Mouse (Mus musculus) embryonic facial prominence, embryonic 12.5 days (tissue): ENCODE measurements at regions not wholly inside any gene's neighbourhood (a gene's known extent, or its start where the extent isn't known, plus 50 kb on each side); places are given as distances from the start of the nearest gene placed in this dataset.

Experiments used
- ATAC-seq: fragments of 200-750 bp; cut with Nextera tagmentation; 2 replicates; pipeline ENCODE4 v1.8.0; 2017; ENCODE audit not compliant: insufficient number of reproducible peaks, insufficient read depth, low FRiP score, low TSS enrichment
- H3K27ac ChIP-seq: fragments of 300-500 bp; sonication (generic); 2 replicates; pipeline ENCODE4 v1.5.1; 2016; ENCODE audit warnings: mild to moderate bottlenecking
- H3K27me3 ChIP-seq: fragments of 300-500 bp; sonication (generic); 2 replicates; pipeline ENCODE4 v1.6.1; 2016; ENCODE audit warnings: mild to moderate bottlenecking, moderate library complexity
- H3K36me3 ChIP-seq: fragments of 300-500 bp; sonication (generic); 2 replicates; pipeline ENCODE4 v1.6.1; 2016; ENCODE audit warnings: mild to moderate bottlenecking
- H3K4me1 ChIP-seq: fragments of 300-500 bp; sonication (generic); 2 replicates; pipeline ENCODE4 v1.6.1; 2016
- H3K4me2 ChIP-seq: fragments of 300-500 bp; sonication (generic); replicated peaks from 2 replicates; pipeline ENCODE4 v1.6.1; 2016; ENCODE audit warnings: mild to moderate bottlenecking, moderate library complexity
- H3K4me3 ChIP-seq: fragments of 300-500 bp; sonication (generic); 2 replicates; pipeline ENCODE4 v1.5.1; 2016; ENCODE audit warnings: mild to moderate bottlenecking
- H3K9ac ChIP-seq: fragments of 300-500 bp; sonication (generic); 2 replicates; pipeline ENCODE4 v1.6.1; 2016; ENCODE audit warnings: mild to moderate bottlenecking, moderate library complexity
- H3K9me3 ChIP-seq: fragments of 300-500 bp; sonication (generic); 2 replicates; pipeline ENCODE4 v1.6.1; 2016; ENCODE audit warnings: mild to moderate bottlenecking, moderate library complexity
- WGBS: fragments of 180-500 bp; shearing (Covaris S2); methylation state at CpG from one replicate; pipeline ENCODE4 v1.1.7; 2016; 5-methylcytosine and 5-hydroxymethylcytosine counted together

- H3K4me3 ChIP-seq: no peak overlapping the region
- H3K36me3 ChIP-seq: no peaks in the 10 kb centered on the region
- H3K27ac ChIP-seq: no peak overlapping the region
- no peak for ATAC-seq
- no peaks in the 10 kb centered on the region for H3K27me3 ChIP-seq
- no peaks in the 10 kb centered on the region for H3K9me3 ChIP-seq
- H3K4me1 ChIP-seq: 0 out of 2 replicates have a peak, but pooled peaks cover 4% of the 10 kb centered on the region
- H3K9ac ChIP-seq: no peak overlapping the region
- no peak overlapping the region for H3K4me2 ChIP-seq
- 41% methylated on average over 10 of the region's 10 CpGs for WGBS
Observed at GRCm38 (mm10) chr2:101295678-101296368, 328.7 kb upstream of the Rag2 start.

GRCm38 (mm10) chr2:101296369-101296682, 328.2 kb upstream of the Rag2 start:
- Histone ChIP-seq H3K27ac (no peak overlapping the region), H3K4me2 (no peak overlapping the region), H3K27me3 (no peaks in the 10 kb centered on the region), H3K4me1 (0 out of 2 replicates have a peak, but pooled peaks cover 4% of the 10 kb centered on the region), H3K9ac (no peak overlapping the region), H3K9me3 (no peaks in the 10 kb centered on the region), H3K36me3 (no peaks in the 10 kb centered on the region), H3K4me3 (no peak overlapping the region)
- 44% methylated on average over 3 of the region's 3 CpGs for WGBS
- no peak for ATAC-seq

- 0 out of 2 replicates have a peak, but pooled peaks cover 4% of the 10 kb centered on the region for H3K4me1 ChIP-seq
- ATAC-seq: no peak
- no peaks in the 10 kb centered on the region for H3K27me3 ChIP-seq
- H3K36me3 ChIP-seq: no peaks in the 10 kb centered on the region
- H3K27ac ChIP-seq: no peak overlapping the region
- H3K9ac ChIP-seq: no peak overlapping the region
- no peak overlapping the region for H3K4me2 ChIP-seq
- no peaks in the 10 kb centered on the region for H3K9me3 ChIP-seq
- H3K4me3 ChIP-seq: no peak overlapping the region
Observed at GRCm38 (mm10) chr2:101296778-101297177, 327.7 kb upstream of the Rag2 start.

- Histone ChIP-seq H3K4me3 (no peak overlapping the region), H3K27me3 (no peaks in the 10 kb centered on the region), H3K4me2 (no peak overlapping the region), H3K4me1 (0 out of 2 replicates have a peak, but pooled peaks cover 4% of the 10 kb centered on the region), H3K9ac (no peak overlapping the region), H3K27ac (no peak overlapping the region), H3K9me3 (no peaks in the 10 kb centered on the region), H3K36me3 (no peaks in the 10 kb centered on the region)
- WGBS: 93% methylated on average over 2 of the region's 2 CpGs
- ATAC-seq: no peak
Observed at GRCm38 (mm10) chr2:101299126-101299525, 325.4 kb upstream of the Rag2 start.

- H3K9ac ChIP-seq: no peak overlapping the region
- H3K4me2 ChIP-seq: no peak overlapping the region
- no peak for ATAC-seq
- H3K9me3 ChIP-seq: no peaks in the 10 kb centered on the region
- no peak overlapping the region for H3K27ac ChIP-seq
- no peaks in the 10 kb centered on the region for H3K36me3 ChIP-seq
- no peaks in the 10 kb centered on the region for H3K27me3 ChIP-seq
- H3K4me1 ChIP-seq: 0 out of 2 replicates have a peak, but pooled peaks cover 4% of the 10 kb centered on the region
- no peak overlapping the region for H3K4me3 ChIP-seq
Observed at GRCm38 (mm10) chr2:101300106-101300505, 324.4 kb upstream of the Rag2 start.

GRCm38 (mm10) chr2:101321286-101321914, 303.1 kb upstream of the Rag2 start:
- no peak overlapping the region for H3K9ac ChIP-seq
- H3K36me3 ChIP-seq: no peaks in the 10 kb centered on the region
- H3K4me1 ChIP-seq: no peaks in the 10 kb centered on the region
- no peak overlapping the region for H3K4me2 ChIP-seq
- H3K4me3 ChIP-seq: no peak overlapping the region
- no peak overlapping the region for H3K27ac ChIP-seq
- ATAC-seq: no peak
- H3K27me3 ChIP-seq: no peaks in the 10 kb centered on the region
- no peaks in the 10 kb centered on the region for H3K9me3 ChIP-seq
- WGBS: 81% methylated on average over 3 of the region's 3 CpGs

GRCm38 (mm10) chr2:101356709-101357108, 267.8 kb upstream of the Rag2 start:
- WGBS: 49% methylated on average over 1 of the region's 1 CpGs
- no peak for ATAC-seq
- Histone ChIP-seq H3K9me3 (no peaks in the 10 kb centered on the region), H3K4me1 (no peaks in the 10 kb centered on the region), H3K27ac (no peak overlapping the region), H3K9ac (no peak overlapping the region), H3K4me3 (no peak overlapping the region), H3K27me3 (no peaks in the 10 kb centered on the region), H3K4me2 (no peak overlapping the region), H3K36me3 (no peaks in the 10 kb centered on the region)

GRCm38 (mm10) chr2:101364256-101364655, 260.3 kb upstream of the Rag2 start:
- Histone ChIP-seq H3K4me1 (no peaks in the 10 kb centered on the region), H3K9ac (no peak overlapping the region), H3K27me3 (no peaks in the 10 kb centered on the region), H3K27ac (no peak overlapping the region), H3K36me3 (no peaks in the 10 kb centered on the region), H3K9me3 (no peaks in the 10 kb centered on the region), H3K4me2 (no peak overlapping the region), H3K4me3 (no peak overlapping the region)
- no peak for ATAC-seq
- 36% methylated on average over 3 of the region's 3 CpGs for WGBS

GRCm38 (mm10) chr2:101368278-101368677, 256.2 kb upstream of the Rag2 start:
- H3K9me3 ChIP-seq: no peaks in the 10 kb centered on the region
- 75% methylated on average over 4 of the region's 4 CpGs for WGBS
- no peak for ATAC-seq
- no peak overlapping the region for H3K27ac ChIP-seq
- H3K4me2 ChIP-seq: no peak overlapping the region
- H3K36me3 ChIP-seq: no peaks in the 10 kb centered on the region
- no peaks in the 10 kb centered on the region for H3K4me1 ChIP-seq
- H3K4me3 ChIP-seq: no peak overlapping the region
- H3K27me3 ChIP-seq: no peaks in the 10 kb centered on the region
- H3K9ac ChIP-seq: no peak overlapping the region

- no peak overlapping the region for H3K9ac ChIP-seq
- H3K4me3 ChIP-seq: no peak overlapping the region
- no peak for ATAC-seq
- H3K4me1 ChIP-seq: no peaks in the 10 kb centered on the region
- no peak overlapping the region for H3K27ac ChIP-seq
- no peaks in the 10 kb centered on the region for H3K27me3 ChIP-seq
- H3K4me2 ChIP-seq: no peak overlapping the region
- WGBS: 85% methylated on average over 6 of the region's 6 CpGs
- no peaks in the 10 kb centered on the region for H3K9me3 ChIP-seq
- no peaks in the 10 kb centered on the region for H3K36me3 ChIP-seq
Observed at GRCm38 (mm10) chr2:101370991-101371736, 253.4 kb upstream of the Rag2 start.

GRCm38 (mm10) chr2:101371834-101372493, 252.6 kb upstream of the Rag2 start:
- 82% methylated on average over 7 of the region's 7 CpGs for WGBS
- H3K36me3 ChIP-seq: no peaks in the 10 kb centered on the region
- ATAC-seq: no peak
- no peaks in the 10 kb centered on the region for H3K27me3 ChIP-seq
- no peak overlapping the region for H3K4me2 ChIP-seq
- no peaks in the 10 kb centered on the region for H3K9me3 ChIP-seq
- H3K27ac ChIP-seq: no peak overlapping the region
- H3K9ac ChIP-seq: no peak overlapping the region
- H3K4me3 ChIP-seq: no peak overlapping the region
- H3K4me1 ChIP-seq: no peaks in the 10 kb centered on the region

- no peak for ATAC-seq
- H3K4me2 ChIP-seq: no peak overlapping the region
- H3K27ac ChIP-seq: no peak overlapping the region
- H3K36me3 ChIP-seq: no peaks in the 10 kb centered on the region
- 83% methylated on average over 6 of the region's 6 CpGs for WGBS
- H3K9me3 ChIP-seq: no peaks in the 10 kb centered on the region
- no peaks in the 10 kb centered on the region for H3K4me1 ChIP-seq
- no peak overlapping the region for H3K4me3 ChIP-seq
- H3K9ac ChIP-seq: no peak overlapping the region
- no peaks in the 10 kb centered on the region for H3K27me3 ChIP-seq
Observed at GRCm38 (mm10) chr2:101380595-101380994, 243.9 kb upstream of the Rag2 start.
